26 mouse cellular contexts compared by ENCODE assay signal in genomic region chr14:47490732-47491131, GRCm38 (mm10). TPM values are rescaled to one million over a fixed set of nuclear protein-coding genes. Genes with fewer than 3 reads are reported as not detected.
A peak's percentile ranks its signal among the peaks of the same experiment; 100 is the strongest.
DNase-seq lines count a peak whose midpoint lies in the region; ATAC-seq and TF ChIP-seq lines count a peak whose summit lies in the region.
"Had no signal": no experiment of that assay in that cellular context is flagged by ENCODE, and none has a peak within 500 bp of the region (broad histone marks: within the 10 kb centered on the region; RNA-seq: fewer than 3 reads in every experiment).

No protein-coding gene starts in this region.

- no peaks in the 10 kb centered on the region for H3K36me3 ChIP-seq in intestine, postnatal 0 days (ENCODE audit: control insufficient read depth, insufficient read depth)
- H3K36me3 ChIP-seq in intestine, embryonic 16.5 days (ENCODE audit: control insufficient read depth, insufficient read depth, low read length): no peaks in the 10 kb centered on the region
- peaks cover 6% of the 10 kb centered on the region; the same call in 1 of the 2 replicates for H3K36me3 ChIP-seq in liver, postnatal 0 days (replicated peaks; ENCODE audit: insufficient read depth, low read length)
- peaks cover 14% of the 10 kb centered on the region for H3K36me3 ChIP-seq in liver, embryonic 12.5 days
- no peaks in the 10 kb centered on the region for H3K36me3 ChIP-seq in C2C12 (ENCODE audit: control insufficient read depth, insufficient read depth)
- H3K36me3 ChIP-seq in myocyte (ENCODE audit: control insufficient read depth, insufficient read depth): no peaks in the 10 kb centered on the region
- H3K36me3 ChIP-seq: embryonic facial prominence, embryonic 12.5 days; embryonic facial prominence, embryonic 15.5 days had no signal

- H3K4me3 ChIP-seq in intestine, postnatal 0 days (ENCODE audit: low read depth, low read length): no peak overlapping the region
- H3K4me3 ChIP-seq in intestine, embryonic 16.5 days (ENCODE audit: low read length): no peak overlapping the region
- no peak overlapping the region for H3K4me3 ChIP-seq in liver, postnatal 0 days (ENCODE audit: low read depth, low read length)
- H3K4me3 ChIP-seq in liver, embryonic 12.5 days: no peak overlapping the region
- H3K4me3 ChIP-seq in C2C12 (ENCODE audit: insufficient read depth, poor library complexity, severe bottlenecking) (no peak overlapping the region), myocyte (no peak overlapping the region)
- H3K4me3 ChIP-seq: embryonic facial prominence, embryonic 12.5 days; embryonic facial prominence, embryonic 15.5 days; gastrocnemius, adult 2 months; hindbrain, embryonic 12.5 days had no signal

- H3K79me2 ChIP-seq in C2C12 (ENCODE audit: control insufficient read depth, insufficient read depth): peaks cover 31% of the 10 kb centered on the region
- H3K79me2 ChIP-seq in myocyte (ENCODE audit: control insufficient read depth, insufficient read depth): peaks cover 20% of the 10 kb centered on the region

- DNase-seq in liver, postnatal 0 days: no peak
- DNase-seq in right cerebral cortex, postnatal 25 days: no peak
- no peak for DNase-seq in retina, embryonic 14.5 days (ENCODE audit: low spot score)
- DNase-seq: adrenal gland, postnatal 10 days; adrenal gland, postnatal 36 days; cerebellum, adult 11 months; cerebellum, adult 2 months; cerebellum, adult 9-11 months; cerebellum, postnatal 25 days; forebrain, postnatal 0 days; gastrocnemius, adult 2 months; gastrocnemius, postnatal 14 days; heart, adult 11 months had no signal

- H3K4me2 ChIP-seq in intestine, postnatal 0 days (replicated peaks; ENCODE audit: low read depth): no peak overlapping the region
- no peak overlapping the region for H3K4me2 ChIP-seq in intestine, embryonic 16.5 days (ENCODE audit: low read depth, low read length)
- H3K4me2 ChIP-seq in liver, postnatal 0 days (ENCODE audit: low read depth, low read length): no peak overlapping the region
- no peak overlapping the region for H3K4me2 ChIP-seq in liver, embryonic 12.5 days
- H3K4me2 ChIP-seq in myocyte (ENCODE audit: low read depth): peak overlapping the region; percentile 46
- H3K4me2 ChIP-seq: embryonic facial prominence, embryonic 12.5 days; embryonic facial prominence, embryonic 15.5 days; heart, embryonic 11.5 days; hindbrain, embryonic 12.5 days had no signal

- no peaks in the 10 kb centered on the region for H3K9me3 ChIP-seq in intestine, postnatal 0 days (ENCODE audit: control insufficient read depth)
- no peaks in the 10 kb centered on the region for H3K9me3 ChIP-seq in intestine, embryonic 16.5 days (ENCODE audit: control insufficient read depth, low read length)
- no peaks in the 10 kb centered on the region for H3K9me3 ChIP-seq in liver, postnatal 0 days (ENCODE audit: low read length)
- no peaks in the 10 kb centered on the region for H3K9me3 ChIP-seq in liver, embryonic 12.5 days (replicated peaks)
- H3K9me3 ChIP-seq: embryonic facial prominence, embryonic 12.5 days; embryonic facial prominence, embryonic 15.5 days; G1E; hindbrain, embryonic 12.5 days had no signal

- no peaks in the 10 kb centered on the region for H3K79me3 ChIP-seq in C2C12 (ENCODE audit: low read depth)

- H3K4me1 ChIP-seq in intestine, postnatal 0 days (replicated peaks; ENCODE audit: control insufficient read depth, insufficient read depth, low read length): peaks cover 10% of the 10 kb centered on the region; the same call in 1 of the 2 replicates
- peaks cover 11% of the 10 kb centered on the region for H3K4me1 ChIP-seq in intestine, embryonic 16.5 days (ENCODE audit: control insufficient read depth, insufficient read depth, low read length)
- peaks cover 37% of the 10 kb centered on the region for H3K4me1 ChIP-seq in liver, postnatal 0 days (ENCODE audit: insufficient read depth)
- H3K4me1 ChIP-seq in liver, embryonic 12.5 days: peaks cover 43% of the 10 kb centered on the region
- H3K4me1 ChIP-seq: embryonic facial prominence, embryonic 15.5 days had no signal

- no peak overlapping the region for H3ac ChIP-seq in C2C12 (ENCODE audit: control insufficient read depth, insufficient read length, low read depth)
- H3ac ChIP-seq in myocyte (ENCODE audit: control insufficient read depth, insufficient read length): no peak overlapping the region

- no peak for TF ChIP-seq CTCF in intestine, postnatal 0 days (IDR thresholded peaks at IDR 0.05; ENCODE audit: low read depth)
- no peak for TF ChIP-seq CTCF in liver, postnatal 0 days (IDR thresholded peaks at IDR 0.05; ENCODE audit: low read depth)
- no peak for TF ChIP-seq CTCF in C2C12 (IDR thresholded peaks at IDR 0.05; ENCODE audit: control insufficient read depth, insufficient read depth, insufficient read length)

- no peak for ATAC-seq in intestine, postnatal 0 days
- no peak for ATAC-seq in intestine, embryonic 16.5 days
- no peak for ATAC-seq in liver, postnatal 0 days
- no peak for ATAC-seq in liver, embryonic 12.5 days
- ATAC-seq: forebrain, embryonic 14.5 days; forebrain, postnatal 0 days; Patski had no signal

- no peaks in the 10 kb centered on the region for H3K27me3 ChIP-seq in intestine, postnatal 0 days (replicated peaks; ENCODE audit: control insufficient read depth, insufficient read depth, low read length)
- H3K27me3 ChIP-seq in intestine, embryonic 16.5 days (replicated peaks; ENCODE audit: control insufficient read depth, insufficient read depth, low read length): no peaks in the 10 kb centered on the region
- H3K27me3 ChIP-seq in liver, postnatal 0 days (ENCODE audit: insufficient read depth, low read length): no peaks in the 10 kb centered on the region
- no peaks in the 10 kb centered on the region for H3K27me3 ChIP-seq in liver, embryonic 12.5 days (replicated peaks)
- H3K27me3 ChIP-seq in C2C12 (ENCODE audit: control insufficient read depth, insufficient read depth, insufficient read length) (no peaks in the 10 kb centered on the region), myocyte (ENCODE audit: control insufficient read depth, insufficient read depth, insufficient read length) (no peaks in the 10 kb centered on the region)
- H3K27me3 ChIP-seq: CH12.LX; embryonic facial prominence, embryonic 12.5 days; embryonic facial prominence, embryonic 15.5 days; hindbrain, embryonic 12.5 days; Patski had no signal

- TF ChIP-seq EP300 in liver, postnatal 0 days (IDR thresholded peaks at IDR 0.05; ENCODE audit: low read depth): no peak

- 0 out of 2 replicates have a peak overlapping the region, but pooled peaks have one; percentile 15 for H3K27ac ChIP-seq in intestine, postnatal 0 days (ENCODE audit: low read depth, low read length)
- no peak overlapping the region for H3K27ac ChIP-seq in intestine, embryonic 16.5 days (ENCODE audit: low read length)
- peak overlapping the region; percentile 36; the same call in 1 of the 2 replicates for H3K27ac ChIP-seq in liver, postnatal 0 days (ENCODE audit: low read depth)
- H3K27ac ChIP-seq in liver, embryonic 12.5 days: no peak overlapping the region
- H3K27ac ChIP-seq: embryonic facial prominence, embryonic 12.5 days; embryonic facial prominence, embryonic 15.5 days; hindbrain, embryonic 12.5 days had no signal

- H3K9ac ChIP-seq in intestine, postnatal 0 days (ENCODE audit: low read depth, low read length): no peak overlapping the region
- no peak overlapping the region for H3K9ac ChIP-seq in intestine, embryonic 16.5 days (ENCODE audit: low read depth, low read length)
- no peak overlapping the region for H3K9ac ChIP-seq in liver, postnatal 0 days (replicated peaks)
- no peak overlapping the region for H3K9ac ChIP-seq in liver, embryonic 12.5 days
- H3K9ac ChIP-seq: embryonic facial prominence, embryonic 12.5 days; embryonic facial prominence, embryonic 15.5 days; forebrain, postnatal 0 days; hindbrain, embryonic 12.5 days had no signal

- WGBS in intestine, postnatal 0 days: 91% methylated on average over 2 of the region's 2 CpGs
- WGBS in intestine, embryonic 16.5 days: 94% methylated on average over 2 of the region's 2 CpGs
- 78% methylated on average over 2 of the region's 2 CpGs for WGBS in liver, postnatal 0 days (ENCODE audit: insufficient replicate concordance)
- 85% methylated on average over 2 of the region's 2 CpGs for WGBS in liver, embryonic 12.5 days (ENCODE audit: insufficient replicate concordance)

- TF ChIP-seq POLR2A in myocyte (IDR thresholded peaks at IDR 0.05; ENCODE audit: insufficient read length, low read depth): no peak

TF ChIP-seq in C2C12, 6 proteins besides CTCF, POLR2A, EP300 and RAD21:
- no peak for TF ChIP-seq USF1 (IDR thresholded peaks at IDR 0.05; ENCODE audit: low read depth)
- TF ChIP-seq MAX (IDR thresholded peaks at IDR 0.05): no peak
- TF ChIP-seq FOSL1 (IDR thresholded peaks at IDR 0.05; ENCODE audit: insufficient read depth, low read length, poor library complexity, severe bottlenecking): no peak
- no peak for TF ChIP-seq CEBPB (IDR thresholded peaks at IDR 0.05; ENCODE audit: low read depth)
- peak; percentile 67 for TF ChIP-seq MYOD1 (IDR thresholded peaks at IDR 0.05; ENCODE audit: control insufficient read depth, insufficient read length, low read depth)
- TF ChIP-seq MYOG (IDR thresholded peaks at IDR 0.05; ENCODE audit: control insufficient read depth, extremely low read depth, insufficient read length): no peak
TF ChIP-seq in C2C12: peak in this region for 1.

TF ChIP-seq in myocyte, 11 proteins besides CTCF, POLR2A, EP300 and RAD21:
- TF ChIP-seq USF1 (IDR thresholded peaks at IDR 0.05; ENCODE audit: low read depth) (no peak), MYOD1 (IDR thresholded peaks at IDR 0.05; ENCODE audit: control insufficient read depth in 1 of 3, insufficient read length in 2 of 3, low read depth in 2 of 3) (peak; percentile 53 to 77 (median 73)), SRF (IDR thresholded peaks at IDR 0.05; ENCODE audit: control insufficient read depth, insufficient read length, low read depth) (no peak), MYOG (IDR thresholded peaks at IDR 0.05; ENCODE audit: control insufficient read depth in 1 of 3, insufficient read depth in 1 of 3, insufficient read length in 2 of 3, low read depth in 2 of 3) (peak in 1 of 3 experiments; percentile 26), REST (IDR thresholded peaks at IDR 0.05; ENCODE audit: insufficient read depth, insufficient read length) (no peak)

RNA-seq across cellular contexts. Expression of gene Fbxo34, which starts 40.5 kb away (rescaled TPM):
- polyA plus RNA-seq in intestine, postnatal 0 days (2015; fragmentation: Nextera tagmentation; extraction: Ambion mirVana): 19.7 and 22.0 TPM in 2 replicates
- 20.4 and 23.5 TPM in 2 replicates for polyA plus RNA-seq in intestine, embryonic 16.5 days (2015; fragmentation: Nextera tagmentation; extraction: Ambion mirVana)
- polyA plus RNA-seq in liver, postnatal 0 days (2015; fragmentation: Nextera tagmentation; extraction: Ambion mirVana): 19.3 and 22.1 TPM in 2 replicates
- polyA plus RNA-seq in liver, embryonic 12.5 days (2016; fragmentation: Nextera tagmentation; extraction: Ambion mirVana): 36.4 and 38.0 TPM in 2 replicates
- polyA plus RNA-seq in C2C12 (2012; fragmentation: generic; extraction: Trizol) (11.9 TPM), myocyte (2012; fragmentation: generic; extraction: Trizol) (10.7 TPM)

Comparison
In these comparisons a context has a peak if more than half of its experiments do, and no peak if none do; other contexts are left out.
1. H3K27ac ChIP-seq: peak in intestine, postnatal 0 days (single experiment) and liver, postnatal 0 days (single experiment); none in intestine, embryonic 16.5 days (single experiment) and liver, embryonic 12.5 days (single experiment).